Mouse (Mus musculus) kidney, embryonic 15.5 days (tissue): ENCODE measurements around the gene Cd151. TPM values are rescaled to one million over a fixed set of nuclear protein-coding genes. Genes with fewer than 3 reads are reported as not detected.
A peak's percentile ranks its signal among the peaks of the same experiment; 100 is the strongest.

ENCODE experiments used
- ATAC-seq: fragments of 200-750 bp; cut with Nextera tagmentation; replicated peaks from 2 replicates; pipeline ENCODE4 v1.8.0; 2017; ENCODE audit warnings: moderate TSS enrichment; ENCODE audit not compliant: low FRiP score
- H3K27ac ChIP-seq: fragments of 300-500 bp; sonication (generic); 2 replicates; pipeline ENCODE4 v1.5.1; 2015; ENCODE audit warnings: mild to moderate bottlenecking, inconsistent platforms
- H3K27me3 ChIP-seq: fragments of 300-500 bp; sonication (generic); 2 replicates; pipeline ENCODE4 v1.6.1; 2015; ENCODE audit warnings: inconsistent platforms
- H3K36me3 ChIP-seq: fragments of 300-500 bp; sonication (generic); 2 replicates; pipeline ENCODE4 v1.6.1; 2015; ENCODE audit warnings: inconsistent platforms
- H3K4me1 ChIP-seq: fragments of 300-500 bp; sonication (generic); 2 replicates; pipeline ENCODE4 v1.6.1; 2015; ENCODE audit warnings: inconsistent platforms
- H3K4me2 ChIP-seq: fragments of 300-500 bp; sonication (generic); 2 replicates; pipeline ENCODE4 v1.6.1; 2015; ENCODE audit warnings: moderate library complexity, mild to moderate bottlenecking, inconsistent platforms
- H3K4me3 ChIP-seq: fragments of 300-500 bp; sonication (generic); replicated peaks from 2 replicates; pipeline ENCODE4 v1.5.1; 2015; ENCODE audit warnings: mild to moderate bottlenecking, inconsistent platforms
- H3K9ac ChIP-seq: fragments of 300-500 bp; sonication (generic); 2 replicates; pipeline ENCODE4 v1.6.1; 2015; ENCODE audit warnings: mild to moderate bottlenecking, inconsistent platforms
- H3K9me3 ChIP-seq: fragments of 300-500 bp; sonication (generic); replicated peaks from 2 replicates; pipeline ENCODE4 v1.6.1; 2016; ENCODE audit warnings: inconsistent platforms
- WGBS: fragments of 180-500 bp; shearing (Covaris S2); methylation state at CpG from one replicate; pipeline ENCODE4 v1.1.7; 2015; ENCODE audit warnings: mixed read lengths; 5-methylcytosine and 5-hydroxymethylcytosine counted together
- polyA plus RNA-seq: library from polyadenylated mRNA; unstranded; fragments of >200 nt; fragmentation: Nextera tagmentation; extraction: Ambion mirVana; gene quantifications from 2 replicates; pipeline ENCODE4 v1.2.1, GENCODE M21; 2015

Cd151 gene
- polyA plus RNA-seq, 1 experiment from 2014 or later = 34.8 TPM

DNA sequence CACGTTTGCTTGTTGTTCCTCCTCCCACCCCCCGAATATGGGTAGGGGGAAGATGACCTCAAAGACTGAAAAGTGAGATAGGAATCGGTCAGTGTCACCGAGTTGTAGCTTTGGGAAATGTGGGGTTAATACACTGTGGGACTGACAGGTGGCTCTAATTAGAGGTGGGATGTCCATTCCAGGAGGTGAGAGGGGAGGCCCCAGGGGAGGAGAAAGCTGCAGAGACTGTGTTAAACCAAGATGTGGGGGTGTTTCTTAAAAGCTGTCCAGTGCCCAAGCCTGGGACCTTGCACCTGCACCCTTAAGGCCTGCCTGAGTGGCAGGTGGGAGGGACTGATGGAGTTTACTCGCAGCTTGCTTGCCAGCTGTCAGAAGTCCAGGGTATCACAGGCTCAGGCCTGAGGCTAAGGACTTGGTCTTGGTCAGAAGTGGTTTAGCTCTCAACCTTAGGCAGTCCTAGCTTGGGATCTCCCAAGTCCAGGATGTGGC is 4.8 kb upstream of the Cd151 start:
- H3K9me3 ChIP-seq = no peaks in the 10 kb centered on the region
- H3K4me3 ChIP-seq = peak overlapping the region; percentile 56
- ATAC-seq = no peak
- peaks cover 17% of the 10 kb centered on the region for H3K36me3 ChIP-seq
- peak overlapping the region; percentile 46; the same call in 1 of the 2 replicates for H3K9ac ChIP-seq
- peaks cover 81% of the 10 kb centered on the region for H3K4me1 ChIP-seq
- peaks cover 60% of the 10 kb centered on the region for H3K27me3 ChIP-seq
- no peak overlapping the region for H3K27ac ChIP-seq
- peak overlapping the region; percentile 97 for H3K4me2 ChIP-seq
- WGBS = 11% methylated on average over 5 of the region's 5 CpGs

DNA sequence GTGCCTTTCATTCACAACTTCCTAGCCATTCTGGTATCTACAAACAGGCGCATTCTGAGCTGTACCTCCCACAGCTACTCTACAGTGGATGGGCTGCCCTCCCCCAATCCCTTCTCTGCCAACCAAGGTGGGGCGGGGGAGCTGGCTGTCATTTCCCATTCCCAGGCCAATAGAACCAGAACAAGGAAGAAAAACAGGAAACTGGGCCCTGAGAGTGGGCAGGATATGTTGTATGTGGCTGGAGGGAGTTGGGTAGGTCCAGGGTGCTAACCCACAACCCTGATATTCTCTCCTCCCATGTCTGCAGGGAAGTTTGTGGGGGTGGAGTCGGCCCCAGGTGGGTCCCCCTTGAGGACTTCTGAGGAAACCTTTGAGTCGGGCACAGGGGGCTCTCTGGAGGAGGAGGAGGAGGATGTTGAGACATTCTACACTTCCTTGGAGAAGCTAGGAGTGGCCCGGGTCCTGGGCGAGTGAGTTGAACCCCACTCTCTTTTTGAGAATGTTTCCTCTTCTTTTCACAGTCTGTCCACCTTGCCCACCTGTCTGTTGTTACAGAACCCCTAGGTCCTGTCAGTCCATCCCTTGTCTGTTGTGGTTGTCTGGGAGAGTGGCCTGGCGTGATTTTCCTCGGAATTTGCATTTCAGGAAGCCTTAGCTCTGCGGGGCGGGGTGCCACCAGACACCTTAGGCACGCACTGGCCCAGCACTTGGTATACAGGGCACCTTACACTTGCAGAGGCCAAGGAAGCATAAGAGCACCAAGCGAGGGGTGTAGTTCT is 3.2 kb upstream of the Cd151 start:
- Histone ChIP-seq H3K9me3 (no peaks in the 10 kb centered on the region), H3K27ac (peak overlapping the region; percentile 45; the same call in 1 of the 2 replicates), H3K4me2 (peak overlapping the region; percentile 49), H3K9ac (0 out of 2 replicates have a peak overlapping the region, but pooled peaks have one; percentile 21), H3K4me1 (peaks cover 90% of the 10 kb centered on the region), H3K27me3 (peaks cover 60% of the 10 kb centered on the region), H3K36me3 (peaks cover 8% of the 10 kb centered on the region; the same call in 1 of the 2 replicates), H3K4me3 (peak overlapping the region; percentile 24)
- 37% methylated on average over 12 of the region's 12 CpGs for WGBS
- ATAC-seq = no peak

DNA sequence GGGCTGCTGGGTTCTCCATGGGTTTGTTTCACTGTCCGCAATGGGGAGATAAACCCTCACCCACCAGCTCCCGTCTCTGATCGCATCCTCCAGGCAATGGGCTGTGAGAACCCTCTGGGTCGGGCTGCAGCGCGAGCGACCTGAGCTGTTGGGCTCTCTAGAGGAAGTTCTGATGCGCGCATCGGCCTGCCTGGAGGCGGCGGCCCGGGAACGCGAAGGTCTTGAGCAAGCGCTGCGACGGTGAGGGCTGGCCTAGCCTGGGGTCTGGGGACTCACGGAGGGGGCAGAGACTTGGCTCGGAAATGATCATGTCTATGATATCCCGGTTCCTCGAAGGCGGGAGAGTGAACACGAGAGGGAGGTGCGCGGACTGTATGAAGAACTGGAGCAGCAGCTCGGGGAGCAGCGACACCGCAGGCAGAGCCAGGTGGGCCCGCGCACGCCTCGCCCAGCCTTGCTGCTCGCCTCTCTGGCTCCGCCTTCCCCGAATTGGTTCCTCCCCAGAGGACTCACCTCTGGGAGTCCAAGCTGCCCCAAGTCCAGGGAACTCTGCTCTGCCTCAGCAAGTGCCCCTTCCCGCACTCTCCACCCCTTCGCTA is 2.5 kb upstream of the Cd151 start:
- peak overlapping the region; percentile 49 for H3K4me2 ChIP-seq
- peaks cover 5% of the 10 kb centered on the region; the same call in 1 of the 2 replicates for H3K36me3 ChIP-seq
- H3K4me3 ChIP-seq = peak overlapping the region; percentile 24
- H3K4me1 ChIP-seq = peaks cover 94% of the 10 kb centered on the region
- ATAC-seq = no peak
- 0 out of 2 replicates have a peak overlapping the region, but pooled peaks have one; percentile 21 for H3K9ac ChIP-seq
- H3K27me3 ChIP-seq = peaks cover 60% of the 10 kb centered on the region
- no peaks in the 10 kb centered on the region for H3K9me3 ChIP-seq
- WGBS = 7% methylated on average over 38 of the region's 38 CpGs
- H3K27ac ChIP-seq = no peak overlapping the region

DNA sequence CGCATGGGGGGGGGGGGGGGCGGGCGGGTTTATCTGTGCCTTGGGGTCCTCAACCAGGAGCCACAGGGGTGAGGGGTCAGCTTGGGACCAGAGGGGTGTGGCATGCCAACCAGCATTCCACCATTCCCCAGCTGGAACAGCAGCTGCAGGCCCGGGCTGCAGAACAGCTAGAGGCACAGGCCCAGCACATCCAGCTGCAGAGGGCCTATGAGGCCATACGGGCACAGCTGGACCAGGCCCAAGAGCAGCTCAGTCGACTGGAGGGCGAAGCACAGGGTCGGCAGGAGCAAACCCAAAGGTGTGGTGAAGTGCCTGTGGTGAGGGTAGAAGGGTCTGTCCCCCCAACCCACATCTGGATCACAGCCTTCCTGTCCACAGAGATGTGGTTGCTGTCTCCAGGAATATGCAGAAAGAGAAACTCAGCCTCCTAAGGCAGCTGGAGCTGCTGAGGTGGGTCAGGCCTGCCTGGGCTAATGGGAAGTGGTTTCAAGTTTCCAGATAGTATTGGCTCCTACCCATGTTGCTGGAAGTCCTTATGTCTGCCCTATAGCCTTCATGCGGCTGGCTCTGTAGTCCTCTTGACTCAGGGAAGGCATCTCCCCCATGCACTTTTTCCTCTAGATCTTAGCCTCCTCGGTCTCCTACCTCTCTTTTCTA is 1.7 kb upstream of the Cd151 start:
- Histone ChIP-seq H3K36me3 (peaks cover 11% of the 10 kb centered on the region), H3K4me3 (0 out of 2 replicates have a peak overlapping the region, but pooled peaks have one; percentile 3), H3K4me2 (peak overlapping the region; percentile 49), H3K27ac (peak overlapping the region; percentile 19), H3K27me3 (peaks cover 56% of the 10 kb centered on the region), H3K4me1 (peaks cover 94% of the 10 kb centered on the region), H3K9me3 (no peaks in the 10 kb centered on the region), H3K9ac (no peak overlapping the region)
- 49% methylated on average over 7 of the region's 10 CpGs for WGBS
- ATAC-seq = no peak

DNA sequence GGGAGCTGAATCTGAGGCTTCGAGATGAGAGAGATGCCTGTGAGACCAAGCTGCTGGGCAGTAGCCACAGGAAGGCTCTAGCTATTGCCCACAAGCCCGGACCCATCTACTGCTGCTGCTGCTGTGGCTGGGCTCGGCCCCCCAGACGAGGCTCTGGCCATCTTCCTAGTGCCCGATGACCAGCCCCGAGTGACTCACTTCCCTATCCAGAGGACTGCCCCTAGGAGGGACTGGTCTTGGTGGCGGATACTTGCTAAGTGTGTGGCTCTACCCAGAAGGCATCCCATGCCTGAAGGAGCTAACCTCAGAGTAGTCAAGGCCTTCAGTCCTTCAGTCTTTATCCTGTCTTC is 1.2 kb upstream of the Cd151 start:
- no peak for ATAC-seq
- WGBS = 77% methylated on average over 7 of the region's 7 CpGs
- no peak overlapping the region for H3K4me2 ChIP-seq
- 0 out of 2 replicates have a peak overlapping the region, but pooled peaks have one; percentile 3 for H3K4me3 ChIP-seq
- peak overlapping the region; percentile 19 for H3K27ac ChIP-seq
- peaks cover 89% of the 10 kb centered on the region for H3K4me1 ChIP-seq
- H3K27me3 ChIP-seq = peaks cover 51% of the 10 kb centered on the region
- no peaks in the 10 kb centered on the region for H3K9me3 ChIP-seq
- no peak overlapping the region for H3K9ac ChIP-seq
- H3K36me3 ChIP-seq = peaks cover 16% of the 10 kb centered on the region

DNA sequence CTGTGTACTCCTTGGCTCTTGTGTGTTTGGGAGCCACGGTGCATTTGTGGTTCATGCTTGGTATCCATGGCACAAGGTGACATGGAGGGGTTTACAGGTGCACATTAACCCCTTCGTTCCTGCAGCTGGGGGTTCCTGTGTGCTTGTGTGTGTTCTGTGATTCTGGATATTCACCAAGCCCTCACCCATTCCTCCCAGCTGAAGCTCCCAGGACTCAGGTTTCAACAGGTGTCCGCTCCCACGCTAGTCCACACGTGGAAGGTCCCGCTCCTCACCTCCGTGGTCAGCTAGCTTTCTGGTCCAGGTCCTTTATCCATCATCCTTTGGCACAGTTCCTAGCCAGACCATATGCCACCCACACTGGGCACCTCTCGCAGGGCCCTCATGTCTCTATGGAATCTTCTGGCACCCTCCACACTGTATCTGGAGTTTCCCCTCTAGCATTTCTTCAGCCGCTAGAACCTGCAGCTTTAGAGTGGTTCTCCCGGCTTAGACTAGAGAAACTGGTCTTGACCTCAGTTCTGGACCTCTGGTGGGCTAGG is 514 bp upstream of the Cd151 start:
- H3K4me1 ChIP-seq = peaks cover 82% of the 10 kb centered on the region
- peak overlapping the region; percentile 85 for H3K4me3 ChIP-seq
- H3K4me2 ChIP-seq = peak overlapping the region; percentile 81
- no peak for ATAC-seq
- H3K36me3 ChIP-seq = peaks cover 23% of the 10 kb centered on the region
- H3K9ac ChIP-seq = peak overlapping the region; percentile 82
- peak overlapping the region; percentile 92 for H3K27ac ChIP-seq
- 55% methylated on average over 10 of the region's 10 CpGs for WGBS
- H3K9me3 ChIP-seq = no peaks in the 10 kb centered on the region
- peaks cover 44% of the 10 kb centered on the region for H3K27me3 ChIP-seq

DNA sequence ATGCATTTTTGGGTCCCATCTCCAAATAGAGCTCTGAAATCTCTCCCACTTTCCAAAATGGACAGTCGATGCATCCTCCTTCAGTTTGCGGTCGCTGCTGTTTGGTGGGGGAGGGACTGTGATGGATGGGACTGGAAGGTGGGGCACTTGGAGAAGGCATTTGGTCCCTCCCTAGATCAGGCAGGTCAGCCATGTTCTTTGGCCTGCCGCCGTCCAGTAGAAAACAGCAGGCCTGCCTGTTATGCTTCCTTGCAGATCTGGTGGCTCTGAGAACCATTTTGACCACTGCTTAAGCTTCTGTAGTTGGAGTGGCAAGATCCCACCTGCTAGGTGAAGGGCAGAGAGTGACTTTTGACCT is 951 bp downstream of the Cd151 start:
- H3K4me3 ChIP-seq = peak overlapping the region; percentile 85
- H3K27ac ChIP-seq = peak overlapping the region; percentile 92
- WGBS = 8% methylated on average over 5 of the region's 5 CpGs
- H3K9ac ChIP-seq = peak overlapping the region; percentile 82
- peaks cover 75% of the 10 kb centered on the region for H3K4me1 ChIP-seq
- peak overlapping the region; percentile 81 for H3K4me2 ChIP-seq
- peaks cover 30% of the 10 kb centered on the region for H3K27me3 ChIP-seq
- 0 out of 2 replicates have a peak, but pooled peaks have one; percentile 8 for ATAC-seq
- H3K9me3 ChIP-seq = no peaks in the 10 kb centered on the region
- H3K36me3 ChIP-seq = peaks cover 35% of the 10 kb centered on the region

DNA sequence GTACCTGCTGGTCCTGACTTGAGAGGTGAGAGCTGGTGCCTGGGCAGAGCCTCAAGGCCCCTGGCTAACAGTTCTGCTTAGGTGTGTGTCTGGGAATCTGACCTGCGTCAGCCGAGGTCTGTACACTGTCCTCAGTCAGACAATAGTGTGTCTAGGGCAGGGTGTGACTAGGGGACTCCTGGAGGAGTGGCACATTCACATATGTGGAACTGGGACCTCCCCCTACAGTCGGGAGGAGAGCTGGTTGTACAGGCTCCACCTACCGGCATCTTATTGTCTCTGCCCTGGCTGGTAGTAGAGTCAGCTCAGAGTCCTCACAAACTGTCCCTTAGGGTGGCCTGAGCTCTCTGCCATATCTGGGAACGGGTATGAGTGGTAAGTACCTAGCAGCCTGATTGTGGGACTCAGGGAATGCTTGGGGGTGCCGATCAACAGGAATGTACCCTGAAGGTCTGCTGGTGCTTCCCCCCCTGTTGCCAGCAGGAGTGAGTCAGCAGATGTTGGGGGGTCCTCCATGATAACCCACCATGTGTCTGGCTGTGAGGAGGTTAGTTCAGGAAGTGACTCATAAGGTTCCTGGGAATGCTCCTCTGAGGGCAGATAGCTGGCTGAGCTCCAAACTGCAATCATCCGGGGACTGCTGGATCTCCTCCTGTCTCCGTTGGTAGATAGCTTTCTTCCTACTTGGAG is 1.5 kb downstream of the Cd151 start:
- peaks cover 25% of the 10 kb centered on the region for H3K27me3 ChIP-seq
- H3K9me3 ChIP-seq = no peaks in the 10 kb centered on the region
- H3K4me3 ChIP-seq = peak overlapping the region; percentile 85
- H3K4me2 ChIP-seq = peak overlapping the region; percentile 81
- H3K27ac ChIP-seq = peak overlapping the region; percentile 92
- peak overlapping the region; percentile 82 for H3K9ac ChIP-seq
- H3K36me3 ChIP-seq = peaks cover 35% of the 10 kb centered on the region
- H3K4me1 ChIP-seq = peaks cover 75% of the 10 kb centered on the region
- ATAC-seq = peak; percentile 78
- WGBS = 11% methylated on average over 8 of the region's 8 CpGs

DNA sequence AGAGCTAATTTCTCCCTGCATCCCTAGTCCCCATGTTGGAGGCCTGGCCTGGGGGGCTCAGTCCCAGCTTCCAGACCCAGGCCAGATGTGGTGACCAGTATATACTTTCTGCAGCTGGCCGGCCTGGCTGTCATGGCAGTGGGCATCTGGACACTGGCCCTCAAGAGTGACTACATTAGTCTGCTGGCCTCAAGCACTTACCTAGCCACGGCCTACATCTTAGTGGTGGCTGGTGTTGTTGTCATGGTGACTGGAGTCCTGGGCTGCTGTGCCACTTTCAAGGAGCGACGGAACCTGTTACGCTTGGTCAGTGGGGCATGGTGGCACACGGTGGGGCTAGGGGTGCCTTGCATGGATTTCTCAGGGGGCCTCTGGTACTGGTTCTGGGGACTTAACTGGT is 2.2 kb downstream of the Cd151 start:
- peak overlapping the region; percentile 92 for H3K27ac ChIP-seq
- ATAC-seq = no peak
- H3K36me3 ChIP-seq = peaks cover 35% of the 10 kb centered on the region
- H3K4me3 ChIP-seq = peak overlapping the region; percentile 85
- no peaks in the 10 kb centered on the region for H3K9me3 ChIP-seq
- H3K9ac ChIP-seq = peak overlapping the region; percentile 82
- H3K4me1 ChIP-seq = peaks cover 75% of the 10 kb centered on the region
- H3K4me2 ChIP-seq = peak overlapping the region; percentile 81
- peaks cover 18% of the 10 kb centered on the region for H3K27me3 ChIP-seq
- WGBS = 52% methylated on average over 6 of the region's 6 CpGs

DNA sequence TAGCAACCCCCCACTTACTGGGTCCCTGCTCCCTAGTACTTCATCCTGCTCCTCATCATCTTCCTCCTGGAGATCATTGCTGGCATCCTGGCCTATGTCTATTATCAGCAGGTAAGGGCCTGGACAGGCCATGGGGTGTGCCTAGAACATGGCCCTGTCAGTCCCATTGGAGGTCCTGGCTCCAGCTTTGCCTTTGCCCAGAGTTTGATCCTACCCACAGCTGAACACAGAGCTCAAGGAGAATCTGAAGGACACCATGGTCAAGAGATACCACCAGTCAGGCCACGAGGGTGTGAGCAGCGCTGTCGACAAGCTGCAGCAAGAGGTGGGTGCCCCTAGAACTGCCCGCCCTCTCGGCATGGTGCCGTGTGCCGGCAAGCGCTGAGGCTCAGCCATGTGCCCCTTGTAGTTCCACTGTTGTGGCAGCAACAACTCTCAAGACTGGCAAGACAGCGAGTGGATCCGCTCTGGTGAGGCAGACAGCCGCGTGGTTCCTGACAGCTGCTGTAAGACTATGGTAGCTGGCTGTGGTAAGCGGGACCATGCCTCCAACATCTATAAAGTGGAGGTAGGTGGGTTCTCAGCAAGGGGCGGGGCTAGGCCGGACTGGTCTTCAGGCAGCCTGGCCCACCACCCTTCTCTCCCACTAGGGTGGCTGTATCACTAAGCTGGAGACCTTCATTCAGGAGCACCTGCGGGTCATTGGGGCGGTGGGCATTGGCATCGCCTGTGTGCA is 2.9 kb downstream of the Cd151 start:
- 91% methylated on average over 18 of the region's 18 CpGs for WGBS
- peaks cover 11% of the 10 kb centered on the region for H3K27me3 ChIP-seq
- no peaks in the 10 kb centered on the region for H3K9me3 ChIP-seq
- H3K4me3 ChIP-seq = peak overlapping the region; percentile 85
- no peak for ATAC-seq
- H3K27ac ChIP-seq = peak overlapping the region; percentile 92
- peaks cover 70% of the 10 kb centered on the region for H3K4me1 ChIP-seq
- H3K36me3 ChIP-seq = peaks cover 35% of the 10 kb centered on the region
- peak overlapping the region; percentile 82 for H3K9ac ChIP-seq
- H3K4me2 ChIP-seq = peak overlapping the region; percentile 81

DNA sequence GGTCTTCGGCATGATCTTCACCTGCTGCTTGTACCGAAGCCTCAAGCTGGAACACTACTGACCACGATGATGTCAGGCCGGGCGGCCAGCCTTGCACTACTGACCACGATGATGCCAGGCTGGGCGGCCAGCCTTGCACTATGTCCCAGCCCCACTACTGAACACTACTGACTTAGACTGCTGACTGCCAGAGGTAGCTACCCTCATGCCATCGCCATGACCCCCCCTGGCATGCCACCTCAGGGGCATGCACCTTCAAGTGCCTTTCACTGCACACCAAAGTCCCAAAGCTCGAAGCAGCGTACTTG is 3.4 kb downstream of the Cd151 start:
- Histone ChIP-seq H3K9me3 (no peaks in the 10 kb centered on the region), H3K36me3 (peaks cover 35% of the 10 kb centered on the region), H3K27me3 (peaks cover 5% of the 10 kb centered on the region), H3K4me3 (no peak overlapping the region), H3K4me1 (peaks cover 66% of the 10 kb centered on the region), H3K27ac (0 out of 2 replicates have a peak overlapping the region, but pooled peaks have one; percentile 92), H3K9ac (no peak overlapping the region), H3K4me2 (no peak overlapping the region)
- WGBS = 90% methylated on average over 10 of the region's 10 CpGs
- no peak for ATAC-seq
